Mouse (Mus musculus) embryonic facial prominence, embryonic 11.5 days (tissue): ENCODE data around the gene Nos3. TPM values are rescaled to one million over a fixed set of nuclear protein-coding genes. Genes with fewer than 3 reads are reported as not detected.

Source experiments
- ATAC-seq: fragments of 200-750 bp; cut with Nextera tagmentation; replicated peaks from 2 replicates; pipeline ENCODE4 v1.8.0; 2017; ENCODE audit warnings: low read depth; ENCODE audit not compliant: insufficient number of reproducible peaks, low FRiP score, low TSS enrichment
- DNase-seq: peaks from one replicate; pipeline ENCODE4 v3.0.0-alpha.2; 2015; ENCODE audit warnings: low spot score
- H3K27ac ChIP-seq: fragments of 300-500 bp; sonication (generic); replicated peaks from 2 replicates; pipeline ENCODE4 v1.5.1; 2014; ENCODE audit warnings: mild to moderate bottlenecking, low read depth, low read length, control low read depth
- H3K27me3 ChIP-seq: fragments of 300-500 bp; sonication (generic); 2 replicates; pipeline ENCODE4 v1.6.1; 2014; ENCODE audit warnings: mild to moderate bottlenecking, low read length, moderate library complexity, mixed read lengths; ENCODE audit not compliant: control insufficient read depth, insufficient read depth
- H3K36me3 ChIP-seq: fragments of 300-500 bp; sonication (generic); replicated peaks from 2 replicates; pipeline ENCODE4 v1.6.1; 2014; ENCODE audit warnings: low read depth, mild to moderate bottlenecking, low read length, moderate library complexity, mixed read lengths; ENCODE audit not compliant: control insufficient read depth, insufficient read depth
- H3K4me1 ChIP-seq: fragments of 300-500 bp; sonication (generic); 2 replicates; pipeline ENCODE4 v1.6.1; 2014; ENCODE audit warnings: low read length, mixed read lengths; ENCODE audit not compliant: control insufficient read depth, insufficient read depth
- H3K4me2 ChIP-seq: fragments of 300-500 bp; sonication (generic); 2 replicates; pipeline ENCODE4 v1.6.1; 2014; ENCODE audit warnings: low read depth, mild to moderate bottlenecking, control low read depth, low read length, moderate library complexity
- H3K4me3 ChIP-seq: fragments of 300-500 bp; sonication (generic); 2 replicates; pipeline ENCODE4 v1.5.1; 2014; ENCODE audit warnings: low read depth, low read length, control low read depth
- H3K9ac ChIP-seq: fragments of 300-500 bp; sonication (generic); replicated peaks from 2 replicates; pipeline ENCODE4 v1.6.1; 2014; ENCODE audit warnings: mild to moderate bottlenecking, control low read depth, low read length
- H3K9me3 ChIP-seq: fragments of 300-500 bp; sonication (generic); replicated peaks from 2 replicates; pipeline ENCODE4 v1.6.1; 2016; ENCODE audit warnings: mild to moderate bottlenecking, low read length, inconsistent platforms, mixed read lengths; ENCODE audit not compliant: control insufficient read depth
- WGBS: fragments of 180-500 bp; shearing (Covaris S2); extraction: QIAGEN DNeasy Blood & Tissue Kit; methylation state at CpG from one replicate; pipeline ENCODE4 v1.1.7; 2014; 5-methylcytosine and 5-hydroxymethylcytosine counted together
- polyA plus RNA-seq: library from polyadenylated mRNA; unstranded; fragments of >200 nt; fragmentation: Nextera tagmentation; extraction: Ambion mirVana; gene quantifications from 2 replicates; pipeline ENCODE4 v1.2.1, GENCODE M21; 2014

Nos3 gene
- polyA plus RNA-seq, 1 experiment from 2014 or later, result 3.2 TPM

GRCm38 (mm10) chr5:24424004-24424781 is 59.6 kb downstream of the Nos3 start:
- 13% methylated on average over 21 of the region's 21 CpGs for WGBS
- no peak; the same call in 1 of the 2 replicates for ATAC-seq
- Histone ChIP-seq H3K4me1 (peaks cover 19% of the 10 kb centered on the region), H3K27ac (peak overlapping the region; percentile 71; the same call in 1 of the 2 replicates), H3K36me3 (no peaks in the 10 kb centered on the region; the same call in 1 of the 2 replicates), H3K9me3 (no peaks in the 10 kb centered on the region), H3K27me3 (no peaks in the 10 kb centered on the region), H3K4me2 (peak overlapping the region; percentile 87), H3K4me3 (peak overlapping the region; percentile 64), H3K9ac (peak overlapping the region; percentile 68)
- peak; percentile 15 for DNase-seq

GRCm38 (mm10) chr5:24424861-24425411 is 60.3 kb downstream of the Nos3 start:
- H3K4me2 ChIP-seq, result peak overlapping the region; percentile 87
- DNase-seq (peak; percentile 95), ATAC-seq (no peak)
- H3K4me1 ChIP-seq, result peaks cover 19% of the 10 kb centered on the region
- no peaks in the 10 kb centered on the region for H3K27me3 ChIP-seq
- peak overlapping the region; percentile 64 for H3K4me3 ChIP-seq
- WGBS, result 2% methylated on average over 51 of the region's 60 CpGs
- peak overlapping the region; percentile 68 for H3K9ac ChIP-seq
- peaks cover 2% of the 10 kb centered on the region for H3K36me3 ChIP-seq
- H3K9me3 ChIP-seq, result no peaks in the 10 kb centered on the region
- peak overlapping the region; percentile 67 for H3K27ac ChIP-seq

DNA sequence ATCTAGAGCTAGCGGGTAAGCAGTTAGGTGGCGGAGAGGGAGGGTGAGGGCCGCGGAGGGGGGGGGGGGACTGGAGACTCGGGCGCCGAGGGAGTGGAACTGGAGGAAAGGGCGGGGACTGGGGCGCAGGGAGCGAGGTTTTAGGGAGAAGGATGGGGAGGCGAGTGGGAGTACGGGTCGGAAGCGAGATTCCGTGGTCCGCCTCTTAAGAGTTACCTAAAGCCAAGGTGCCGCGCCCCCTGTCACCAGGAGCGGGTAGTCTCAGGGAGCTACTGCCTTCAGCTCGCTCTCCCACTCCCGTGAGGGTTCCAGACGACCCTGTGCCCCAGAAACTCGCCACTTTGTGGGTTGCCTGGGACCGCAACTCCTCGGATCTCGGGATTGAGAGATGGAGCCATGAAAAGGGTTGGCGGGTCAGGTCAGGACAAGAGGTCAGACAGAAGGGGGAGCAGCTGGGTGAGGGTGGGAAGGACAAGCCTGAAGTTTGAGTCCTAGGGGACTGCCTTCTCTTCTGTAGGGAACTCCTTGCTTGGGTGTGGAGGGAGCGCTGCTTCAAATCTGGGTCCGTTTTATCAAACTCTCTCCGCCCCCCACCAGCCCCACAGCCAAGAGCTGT is 60.9 kb downstream of the Nos3 start:
- under 1% methylated on average over 25 of the region's 30 CpGs for WGBS
- Histone ChIP-seq H3K4me2 (peak overlapping the region; percentile 87), H3K27me3 (no peaks in the 10 kb centered on the region), H3K9me3 (no peaks in the 10 kb centered on the region), H3K4me1 (peaks cover 19% of the 10 kb centered on the region), H3K36me3 (peaks cover 5% of the 10 kb centered on the region), H3K4me3 (peak overlapping the region; percentile 64), H3K9ac (peak overlapping the region; percentile 68), H3K27ac (peak overlapping the region; percentile 67)
- no peak for ATAC-seq
- DNase-seq, result peak; percentile 69

GRCm38 (mm10) chr5:24426037-24426432 is 61.4 kb downstream of the Nos3 start:
- WGBS, result under 1% methylated on average over 10 of the region's 10 CpGs
- H3K27ac ChIP-seq, result no peak overlapping the region
- H3K9me3 ChIP-seq, result no peaks in the 10 kb centered on the region
- ATAC-seq (0 out of 2 replicates have a peak, but pooled peaks have one; percentile 7), DNase-seq (peak; percentile 21)
- H3K9ac ChIP-seq, result peak overlapping the region; percentile 68
- peak overlapping the region; percentile 64 for H3K4me3 ChIP-seq
- peaks cover 19% of the 10 kb centered on the region for H3K4me1 ChIP-seq
- H3K27me3 ChIP-seq, result no peaks in the 10 kb centered on the region
- peaks cover 7% of the 10 kb centered on the region for H3K36me3 ChIP-seq
- H3K4me2 ChIP-seq, result peak overlapping the region; percentile 87

DNA sequence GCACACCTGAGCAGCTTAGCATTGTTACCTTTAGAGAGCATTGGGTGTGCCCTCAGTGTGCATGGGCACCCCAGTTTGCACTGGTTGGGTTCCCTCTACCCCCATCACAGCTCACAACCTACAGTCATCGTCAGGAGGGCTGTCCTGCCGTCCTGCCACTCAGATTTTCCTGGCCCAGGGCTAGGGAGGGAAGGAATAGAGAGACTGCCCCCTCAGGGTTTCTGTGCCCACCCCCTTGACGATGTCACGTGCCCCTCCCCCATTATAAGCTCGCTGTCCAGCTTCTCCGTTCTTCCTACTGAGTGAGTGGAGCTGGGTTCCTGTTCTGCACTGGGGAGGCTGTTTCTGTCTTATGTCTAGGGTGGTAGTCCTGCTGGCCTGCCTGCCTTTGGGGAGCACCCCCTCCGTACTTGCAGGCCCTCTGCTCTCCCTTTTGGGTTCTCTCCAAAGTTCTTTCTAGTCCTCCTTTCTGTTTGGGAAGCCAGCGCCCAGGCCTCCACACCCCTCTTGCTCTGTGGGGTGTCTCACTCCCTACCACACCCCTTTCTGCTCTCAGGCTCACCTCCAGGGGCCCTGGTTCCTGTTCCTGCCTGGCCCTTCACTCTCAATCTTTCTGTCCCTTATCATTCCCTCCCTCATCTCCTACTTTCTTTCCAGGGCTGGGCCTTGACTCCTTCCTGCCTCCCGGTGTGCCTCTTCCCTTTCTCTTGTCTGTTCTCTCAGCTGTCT is 62.1 kb downstream of the Nos3 start:
- H3K4me1 ChIP-seq, result peaks cover 19% of the 10 kb centered on the region
- H3K27me3 ChIP-seq, result no peaks in the 10 kb centered on the region
- no peaks in the 10 kb centered on the region for H3K9me3 ChIP-seq
- H3K4me3 ChIP-seq, result peak overlapping the region; percentile 64
- peaks cover 8% of the 10 kb centered on the region for H3K36me3 ChIP-seq
- peak overlapping the region; percentile 87 for H3K4me2 ChIP-seq
- DNase-seq (no peak), ATAC-seq (no peak)
- H3K27ac ChIP-seq, result no peak overlapping the region
- whole genome bisulfite sequencing, result 6% methylated on average over 9 of the region's 9 CpGs
- peak overlapping the region; percentile 32 for H3K9ac ChIP-seq

GRCm38 (mm10) chr5:24427285-24427633 is 62.6 kb downstream of the Nos3 start:
- 9% methylated on average over 12 of the region's 12 CpGs for WGBS
- ATAC-seq, result no peak
- Histone ChIP-seq H3K4me2 (peak overlapping the region; percentile 29), H3K27me3 (no peaks in the 10 kb centered on the region), H3K9me3 (no peaks in the 10 kb centered on the region), H3K9ac (peak overlapping the region; percentile 32; the same call in 1 of the 2 replicates), H3K4me3 (no peak overlapping the region), H3K27ac (no peak overlapping the region), H3K36me3 (peaks cover 8% of the 10 kb centered on the region), H3K4me1 (peaks cover 19% of the 10 kb centered on the region)
- DNase-seq, result no peak

DNA sequence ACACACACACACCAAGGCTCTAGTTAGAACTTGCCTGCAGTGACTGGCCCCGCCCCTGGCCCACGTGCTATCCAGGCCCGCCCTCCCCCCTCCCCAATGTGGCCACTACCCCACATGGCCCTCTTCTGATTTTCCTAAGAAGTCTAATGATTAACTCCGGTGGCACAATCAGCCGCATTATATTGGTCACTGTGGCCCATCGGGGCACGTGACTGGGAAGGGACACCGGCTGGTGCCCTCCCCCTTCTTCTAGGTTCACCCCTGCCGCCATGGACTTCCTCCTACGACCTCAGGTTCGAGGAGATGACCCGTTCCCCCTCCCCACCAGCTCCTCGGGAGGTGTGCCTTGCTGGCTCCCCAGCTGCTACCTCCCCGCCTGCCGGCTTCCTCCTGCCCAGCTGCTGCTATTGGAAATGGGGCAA is 63.4 kb downstream of the Nos3 start:
- DNase-seq, result peak; percentile 44
- Histone ChIP-seq H3K36me3 (peaks cover 8% of the 10 kb centered on the region), H3K9ac (no peak overlapping the region; the same call in 1 of the 2 replicates), H3K4me2 (peak overlapping the region; percentile 43), H3K9me3 (no peaks in the 10 kb centered on the region), H3K27me3 (no peaks in the 10 kb centered on the region), H3K4me1 (peaks cover 19% of the 10 kb centered on the region), H3K27ac (no peak overlapping the region), H3K4me3 (peak overlapping the region; percentile 5; the same call in 1 of the 2 replicates)
- ATAC-seq, result no peak
- 4% methylated on average over 15 of the region's 15 CpGs for WGBS
